Mouse (Mus musculus) thymus, adult 2 months (tissue): ENCODE results near the gene Vps29.

Source experiments
- CTCF ChIP-seq: fragments of 200-500 bp; IDR thresholded peaks from 2 replicates; pipeline ENCODE4 v1.5.1; 2012; ENCODE audit warnings: mild to moderate bottlenecking, control low read depth, low read length, moderate library complexity, borderline replicate concordance; ENCODE audit not compliant: control insufficient read depth, poor library complexity, insufficient read depth; ENCODE audit errors: extremely low read depth
- POLR2A ChIP-seq: fragments of 200-500 bp; IDR thresholded peaks from 2 replicates; pipeline ENCODE4 v1.6.1; 2012; ENCODE audit warnings: mild to moderate bottlenecking, low read length, control low read depth, moderate library complexity; ENCODE audit not compliant: control insufficient read depth, poor library complexity, insufficient read depth; ENCODE audit errors: extremely low read depth

GRCm38 (mm10) chr5:122397495-122397894 lies 43.3 kb downstream of the Vps29 start:
- TF ChIP-seq CTCF (no peak), POLR2A (no peak)
